Mouse (Mus musculus) CH12.LX (cell line): ENCODE measurements at regions not wholly inside any gene's neighbourhood (a gene's known extent, or its start where the extent isn't known, plus 50 kb on each side); places are given as distances from the start of the nearest gene placed in this dataset.

Experiments used
- HCFC1 ChIP-seq: IDR thresholded peaks from 2 replicates; pipeline ENCODE4 v1.6.1; 2012; ENCODE audit warnings: low read depth, mild to moderate bottlenecking, inconsistent platforms, low read length, improper control_type of control experiment
- NELFE ChIP-seq: IDR thresholded peaks from 2 replicates; pipeline ENCODE4 v1.6.1; 2011; ENCODE audit warnings: low read depth, low read length, improper control_type of control experiment
- POLR2A ChIP-seq: IDR thresholded peaks from 2 replicates; pipeline ENCODE4 v1.6.1; 2011; ENCODE audit warnings: low read depth, mild to moderate bottlenecking, improper control_type of control experiment, low read length
- UBTF ChIP-seq: IDR thresholded peaks from 2 replicates; pipeline ENCODE4 v1.6.1; 2012; ENCODE audit warnings: low read depth, mild to moderate bottlenecking, inconsistent platforms, low read length, improper control_type of control experiment, moderate library complexity
- ZC3H11A ChIP-seq: IDR thresholded peaks from 2 replicates; pipeline ENCODE4 v1.6.1; 2012; ENCODE audit warnings: low read depth, mild to moderate bottlenecking, inconsistent platforms, low read length, improper control_type of control experiment
- ZNF384 ChIP-seq: IDR thresholded peaks from 2 replicates; pipeline ENCODE4 v1.6.1; 2012; ENCODE audit warnings: low read depth, low read length, improper control_type of control experiment, inconsistent platforms

DNA sequence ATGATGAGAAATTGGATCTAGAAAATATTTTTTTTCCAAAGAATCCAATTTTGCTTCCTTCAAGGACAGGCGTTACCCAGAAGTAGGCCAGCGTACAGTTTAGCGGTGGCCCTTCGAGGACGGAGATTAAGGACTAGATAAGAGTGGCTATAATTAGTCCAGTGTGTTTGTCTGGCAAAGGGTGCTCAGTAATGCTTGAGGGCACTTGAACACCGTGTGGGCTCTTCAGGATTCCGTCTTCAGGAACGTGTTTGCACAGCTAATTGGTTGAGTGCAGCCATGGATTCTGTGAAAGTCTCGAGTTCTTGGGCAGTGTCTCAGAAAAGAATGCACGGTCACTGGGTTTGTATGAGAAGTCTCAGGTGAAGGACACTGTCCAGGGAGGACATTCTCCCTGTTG, 149.7 kb upstream of the 3110018I06Rik start:
- TF ChIP-seq NELFE (no peak), POLR2A (no peak), UBTF (no peak), ZNF384 (no peak), ZC3H11A (no peak), HCFC1 (no peak)
